Mouse (Mus musculus) heart, embryonic 16.5 days (tissue): ENCODE results near the gene Gtf2a2. TPM values are rescaled to one million over a fixed set of nuclear protein-coding genes. Genes with fewer than 3 reads are reported as not detected.

ENCODE experiments used
- ATAC-seq: fragments of 200-750 bp; cut with Nextera tagmentation; replicated peaks from 2 replicates; pipeline ENCODE4 v1.8.0; 2017; ENCODE audit warnings: moderate number of reproducible peaks; ENCODE audit not compliant: insufficient read depth, low FRiP score; ENCODE audit errors: extremely low read depth
- H3K27ac ChIP-seq: fragments of 300-500 bp; sonication (generic); 2 replicates; pipeline ENCODE4 v1.5.1; 2014; ENCODE audit warnings: mild to moderate bottlenecking, low read length, control low read depth, moderate library complexity
- H3K27me3 ChIP-seq: fragments of 300-500 bp; sonication (generic); 2 replicates; pipeline ENCODE4 v1.6.1; 2014; ENCODE audit warnings: low read length, mixed read lengths; ENCODE audit not compliant: control insufficient read depth, insufficient read depth
- H3K36me3 ChIP-seq: fragments of 300-500 bp; sonication (generic); 2 replicates; pipeline ENCODE4 v1.6.1; 2014; ENCODE audit not compliant: control insufficient read depth, insufficient read depth
- H3K4me1 ChIP-seq: fragments of 300-500 bp; sonication (generic); 2 replicates; pipeline ENCODE4 v1.6.1; 2014; ENCODE audit warnings: low read length, mixed read lengths; ENCODE audit not compliant: control insufficient read depth, insufficient read depth
- H3K4me2 ChIP-seq: fragments of 300-500 bp; sonication (generic); 2 replicates; pipeline ENCODE4 v1.6.1; 2014; ENCODE audit warnings: low read depth, mild to moderate bottlenecking, control low read depth, low read length
- H3K4me3 ChIP-seq: fragments of 300-500 bp; sonication (generic); 2 replicates; pipeline ENCODE4 v1.5.1; 2014; ENCODE audit warnings: mild to moderate bottlenecking, control low read depth, low read length
- H3K9ac ChIP-seq: fragments of 300-500 bp; sonication (generic); 2 replicates; pipeline ENCODE4 v1.6.1; 2014; ENCODE audit warnings: low read length, control low read depth
- H3K9me3 ChIP-seq: fragments of 300-500 bp; sonication (generic); replicated peaks from 2 replicates; pipeline ENCODE4 v1.6.1; 2016; ENCODE audit warnings: low read length; ENCODE audit not compliant: control insufficient read depth
- WGBS: fragments of 180-500 bp; shearing (Covaris S2); extraction: QIAGEN DNeasy Blood & Tissue Kit; methylation state at CpG from one replicate; pipeline ENCODE4 v1.1.7; 2014; 5-methylcytosine and 5-hydroxymethylcytosine counted together
- polyA plus RNA-seq: library from polyadenylated mRNA; unstranded; fragments of >200 nt; fragmentation: Nextera tagmentation; extraction: Ambion mirVana; gene quantifications from 2 replicates; pipeline ENCODE4 v1.2.1, GENCODE M21; 2015

Gene Gtf2a2
- 168 and 183 TPM in 2 replicates for polyA plus RNA-seq

- Histone ChIP-seq H3K27ac (peak within 1 kb of the TSS; percentile 92), H3K27me3 (no peaks in the 10 kb centered on the region), H3K4me3 (peak within 1 kb of the TSS; percentile 97), H3K9me3 (no peaks in the 10 kb centered on the region), H3K4me2 (peak within 1 kb of the TSS; percentile 93), H3K9ac (peak within 1 kb of the TSS; percentile 96), H3K36me3 (peaks cover 13% of the 10 kb centered on the region), H3K4me1 (peaks cover 13% of the 10 kb centered on the region)
- peak; percentile 97 for ATAC-seq
- under 1% methylated on average over 53 of the region's 57 CpGs for WGBS
Observed at GRCm38 (mm10) chr9:70012408-70012901, at the start of gene Gtf2a2. Gtf2a2 (plus strand) TSS chr9:70012550.

GRCm38 (mm10) chr9:69964370-69964769 is 48.0 kb upstream of the Gtf2a2 start:
- 37% methylated on average over 3 of the region's 3 CpGs for WGBS
- peak; percentile 49 for ATAC-seq
- Histone ChIP-seq H3K36me3 (no peaks in the 10 kb centered on the region), H3K27ac (peak overlapping the region; percentile 76), H3K9ac (peak overlapping the region; percentile 15; the same call in 1 of the 2 replicates), H3K27me3 (no peaks in the 10 kb centered on the region), H3K4me2 (peak overlapping the region; percentile 3; the same call in 1 of the 2 replicates), H3K4me3 (no peak overlapping the region), H3K4me1 (peaks cover 15% of the 10 kb centered on the region), H3K9me3 (peaks cover 3% of the 10 kb centered on the region; the same call in 1 of the 2 replicates)

DNA sequence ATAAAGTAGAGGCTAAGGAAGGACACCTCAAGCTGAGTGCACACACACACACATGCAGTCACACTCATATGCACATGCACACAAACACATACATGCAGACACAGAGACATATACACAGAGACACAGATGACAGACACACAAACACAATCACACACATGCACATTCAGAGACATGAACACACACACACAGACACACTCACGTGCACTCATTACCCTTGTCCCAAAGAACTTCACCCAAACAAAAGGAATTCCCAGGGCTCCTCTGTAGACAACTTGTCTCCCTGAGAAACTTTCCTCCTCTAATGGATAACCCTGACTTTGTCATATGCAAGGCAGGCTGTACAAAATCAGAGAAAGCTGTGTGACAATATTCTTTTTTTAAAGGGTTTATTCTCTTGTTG is 26.8 kb upstream of the Gtf2a2 start:
- no peak overlapping the region for H3K4me3 ChIP-seq
- H3K4me1 ChIP-seq, result peaks cover 6% of the 10 kb centered on the region
- no peaks in the 10 kb centered on the region for H3K9me3 ChIP-seq
- no peaks in the 10 kb centered on the region for H3K27me3 ChIP-seq
- ATAC-seq, result no peak
- no peaks in the 10 kb centered on the region for H3K36me3 ChIP-seq
- H3K9ac ChIP-seq, result no peak overlapping the region
- H3K27ac ChIP-seq, result no peak overlapping the region
- WGBS, result 70% methylated on average over 1 of the region's 1 CpGs
- no peak overlapping the region for H3K4me2 ChIP-seq

GRCm38 (mm10) chr9:69986063-69986462 is 26.3 kb upstream of the Gtf2a2 start:
- Histone ChIP-seq H3K9ac (no peak overlapping the region), H3K4me2 (no peak overlapping the region), H3K27me3 (no peaks in the 10 kb centered on the region), H3K36me3 (no peaks in the 10 kb centered on the region), H3K9me3 (no peaks in the 10 kb centered on the region), H3K4me3 (no peak overlapping the region), H3K27ac (no peak overlapping the region), H3K4me1 (peaks cover 12% of the 10 kb centered on the region)
- WGBS, result 78% methylated on average over 10 of the region's 10 CpGs
- no peak for ATAC-seq

DNA sequence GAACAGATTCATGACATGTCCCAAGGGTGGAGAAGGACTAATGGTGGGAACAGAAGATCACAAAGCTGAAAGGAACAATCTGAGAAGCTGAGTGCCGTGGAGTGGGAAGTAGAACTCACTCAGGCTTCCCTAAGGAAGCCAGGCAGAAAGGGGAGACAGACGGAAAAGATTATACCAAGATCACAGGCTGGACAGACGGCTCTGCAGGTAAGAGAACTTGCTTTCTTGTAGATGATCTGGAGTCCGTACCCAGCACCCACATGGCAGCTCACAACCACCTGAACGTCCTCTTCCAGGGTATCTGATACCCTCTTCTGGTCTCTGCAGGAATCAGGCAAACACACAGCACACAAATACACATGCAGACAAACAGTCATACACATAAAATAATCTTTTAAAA is 25.8 kb upstream of the Gtf2a2 start:
- Histone ChIP-seq H3K9me3 (no peaks in the 10 kb centered on the region), H3K9ac (no peak overlapping the region), H3K4me1 (peaks cover 17% of the 10 kb centered on the region), H3K4me3 (no peak overlapping the region), H3K27ac (no peak overlapping the region), H3K36me3 (no peaks in the 10 kb centered on the region), H3K27me3 (no peaks in the 10 kb centered on the region), H3K4me2 (no peak overlapping the region)
- no peak for ATAC-seq
- WGBS, result 78% methylated on average over 5 of the region's 5 CpGs

- Histone ChIP-seq H3K9ac (no peak overlapping the region), H3K4me3 (no peak overlapping the region), H3K9me3 (no peaks in the 10 kb centered on the region), H3K36me3 (no peaks in the 10 kb centered on the region), H3K4me1 (peaks cover 27% of the 10 kb centered on the region), H3K4me2 (no peak overlapping the region), H3K27me3 (no peaks in the 10 kb centered on the region), H3K27ac (no peak overlapping the region)
- 2% methylated on average over 3 of the region's 3 CpGs for WGBS
- ATAC-seq, result no peak
Observed at GRCm38 (mm10) chr9:69987579-69987978, 24.8 kb upstream of the Gtf2a2 start.

- peak overlapping the region; percentile 98 for H3K4me3 ChIP-seq
- WGBS, result 30% methylated on average over 16 of the region's 16 CpGs
- peak overlapping the region; percentile 98 for H3K27ac ChIP-seq
- no peaks in the 10 kb centered on the region for H3K27me3 ChIP-seq
- peaks cover 35% of the 10 kb centered on the region for H3K4me1 ChIP-seq
- no peak for ATAC-seq
- no peaks in the 10 kb centered on the region for H3K9me3 ChIP-seq
- H3K36me3 ChIP-seq, result no peaks in the 10 kb centered on the region
- H3K4me2 ChIP-seq, result peak overlapping the region; percentile 59
- H3K9ac ChIP-seq, result peak overlapping the region; percentile 99
Observed at GRCm38 (mm10) chr9:69988706-69989302, 23.5 kb upstream of the Gtf2a2 start.

GRCm38 (mm10) chr9:69989303-69990121 is 22.8 kb upstream of the Gtf2a2 start, which contains the start of gene Bnip2:
Bnip2 (plus strand) TSS chr9:69989466.
- H3K27ac ChIP-seq, result peak within 1 kb of the TSS; percentile 98
- no peaks in the 10 kb centered on the region for H3K9me3 ChIP-seq
- no peaks in the 10 kb centered on the region for H3K27me3 ChIP-seq
- peak within 1 kb of the TSS; percentile 99 for H3K9ac ChIP-seq
- peaks cover 40% of the 10 kb centered on the region for H3K4me1 ChIP-seq
- H3K4me3 ChIP-seq, result peak within 1 kb of the TSS; percentile 98
- ATAC-seq, result peak; percentile 93
- no peaks in the 10 kb centered on the region for H3K36me3 ChIP-seq
- peak within 1 kb of the TSS; percentile 72 for H3K4me2 ChIP-seq
- under 1% methylated on average over 76 of the region's 76 CpGs for WGBS

- Histone ChIP-seq H3K4me3 (peak overlapping the region; percentile 98), H3K9me3 (no peaks in the 10 kb centered on the region), H3K9ac (peak overlapping the region; percentile 99), H3K27me3 (no peaks in the 10 kb centered on the region), H3K27ac (no peak overlapping the region), H3K4me1 (peaks cover 42% of the 10 kb centered on the region), H3K36me3 (0 out of 2 replicates have a peak, but pooled peaks cover 3% of the 10 kb centered on the region), H3K4me2 (peak overlapping the region; percentile 72)
- ATAC-seq, result no peak
- 14% methylated on average over 5 of the region's 5 CpGs for WGBS
Observed at GRCm38 (mm10) chr9:69990346-69990745, 22.0 kb upstream of the Gtf2a2 start.
